Mouse (Mus musculus) megakaryocyte, adult 5-6 weeks (primary cell): Measurements from ENCODE around the gene Tgm3. TPM values are rescaled to one million over a fixed set of nuclear protein-coding genes. Genes with fewer than 3 reads are reported as not detected.

Source experiments
- ATAC-seq: 2 replicates; pipeline ENCODE4 v1.8.0; 2016; ENCODE audit warnings: mild to moderate bottlenecking, inconsistent platforms; ENCODE audit not compliant: poor library complexity, severe bottlenecking
- total RNA-seq, 2 experiments: library from RNA; stranded (forward) in 1 of 2; stranded (reverse) in 1 of 2; fragments of 153-499, 151-499 nt in 1 of 2; fragments of 221-1000, 200-1000 nt in 1 of 2; gene quantifications; 2 replicates each; pipeline versions ENCODE4 v1.2.3 to v1.2.4; 2015 to 2017

The Tgm3 gene
- total RNA-seq, 2 experiments from 2014 or later: 0.37 to 1.1 TPM

GRCm38 (mm10) chr2:130068228-130068627, 56.1 kb downstream of the Tgm3 start:
- no peak; the same call in 1 of the 2 replicates for ATAC-seq

GRCm38 (mm10) chr2:130070396-130070795, 58.2 kb downstream of the Tgm3 start:
- ATAC-seq: no peak

Other genes with a start within 250 kb of the Tgm3 start
- gene Stk35, start 211.8 kb upstream of the Tgm3 start, total RNA-seq (2015): 16.8 and 18.7 TPM in 2 replicates
- 6.5 and 10.9 TPM in 2 replicates for gene Stk35, start 211.8 kb upstream of the Tgm3 start, total RNA-seq (2017)
- gene Tgm6, start 100.1 kb downstream of the Tgm3 start, total RNA-seq (2015): not detected in 2 replicates
- not detected in 2 replicates for gene Tgm6, start 100.1 kb downstream of the Tgm3 start, total RNA-seq (2017)
- 226 and 247 TPM in 2 replicates for gene Snrpb, start 167.1 kb downstream of the Tgm3 start, total RNA-seq (2015)
- 154 and 191 TPM in 2 replicates for gene Snrpb, start 167.1 kb downstream of the Tgm3 start, total RNA-seq (2017)
- gene Tmc2, start 182.8 kb downstream of the Tgm3 start, total RNA-seq (2015): not detected in 2 replicates
- gene Tmc2, start 182.8 kb downstream of the Tgm3 start, total RNA-seq (2017): not detected in 2 replicates